Mouse (Mus musculus) heart, adult 11 months (tissue): ENCODE data around the gene Car10.

Experiments used
- DNase-seq: peaks from one replicate; pipeline ENCODE4 v3.0.0; 2022

Car10 gene

DNA sequence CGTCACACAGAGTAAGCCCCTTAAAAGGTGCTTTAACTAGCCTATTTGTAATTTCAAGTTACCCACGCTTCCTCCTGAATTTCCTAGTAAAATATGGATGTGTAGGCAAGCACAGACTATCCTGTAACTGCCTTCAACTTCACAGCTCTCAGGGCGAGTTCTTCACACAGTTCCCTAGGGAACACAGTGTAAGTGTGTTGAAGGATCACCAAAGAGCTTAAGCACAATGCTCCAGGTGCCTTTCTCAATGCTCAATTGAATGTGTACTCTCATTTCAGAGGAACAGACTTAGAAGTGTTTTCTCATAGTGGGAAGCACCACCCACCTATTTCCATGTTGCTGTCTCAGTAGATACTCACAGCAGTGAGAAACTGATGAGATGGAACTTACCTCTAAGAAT lies 492.8 kb downstream of the Car10 start:
- no peak for DNase-seq

- no peak for DNase-seq
Measured at GRCm38 (mm10) chr11:93594033-93594432, 496.2 kb downstream of the Car10 start.

DNA sequence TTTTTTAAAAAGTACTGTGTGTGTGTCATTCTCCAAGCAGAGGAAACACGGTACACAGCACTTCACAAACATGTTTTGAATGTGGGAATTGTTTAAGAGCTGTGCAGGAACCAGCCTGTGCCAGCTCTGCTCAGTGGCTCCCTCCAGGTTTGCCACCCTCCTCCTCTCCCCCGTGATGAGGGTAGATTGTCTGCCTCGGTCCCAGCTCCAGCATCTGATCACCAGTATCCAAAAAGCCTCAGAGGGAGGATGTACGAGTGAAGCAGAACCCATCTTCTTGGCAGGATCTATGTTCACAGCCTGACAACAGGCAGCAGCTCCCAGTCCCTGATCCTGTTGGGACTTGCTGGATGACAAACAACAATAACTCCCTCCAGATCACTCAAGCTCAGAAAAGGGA lies 500.3 kb downstream of the Car10 start:
- no peak for DNase-seq

DNA sequence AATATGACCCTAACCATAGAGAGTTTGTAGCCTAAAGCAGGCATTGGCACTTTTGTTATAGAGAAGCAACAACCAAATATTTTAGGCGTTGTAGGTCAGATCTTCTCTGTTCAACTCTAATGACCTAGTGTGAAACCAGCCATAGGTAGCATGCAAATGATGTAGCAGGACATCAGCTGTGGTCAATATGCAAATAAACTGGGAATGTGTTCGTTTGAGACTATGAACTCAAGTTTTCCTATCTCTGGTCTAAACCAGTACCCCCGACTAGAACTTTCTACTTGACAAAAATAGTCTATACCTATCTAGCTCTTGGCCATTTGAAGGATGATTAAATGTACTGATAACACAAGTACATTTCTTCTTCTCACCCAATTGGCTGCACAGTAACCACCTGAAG lies 501.9 kb downstream of the Car10 start:
- DNase-seq = no peak

DNA sequence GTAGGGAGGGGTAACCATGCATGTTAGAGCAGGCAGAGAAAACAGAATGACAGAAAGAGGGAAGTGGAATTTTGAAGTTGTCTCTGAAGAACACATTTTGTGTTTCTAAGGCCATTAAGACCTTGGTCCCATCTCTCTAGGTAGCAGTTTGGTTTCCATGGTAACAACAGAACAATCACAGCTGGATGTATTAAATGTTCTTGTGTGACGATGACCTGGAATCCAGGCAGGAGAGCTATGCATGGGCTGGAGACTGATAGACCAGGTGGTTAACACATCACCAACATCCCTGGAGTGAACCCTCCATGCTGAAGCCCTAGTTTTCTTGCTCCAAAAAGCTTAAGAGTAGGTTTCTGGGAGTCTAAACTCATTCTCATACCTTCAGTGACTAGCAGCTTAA lies 505.7 kb downstream of the Car10 start:
- DNase-seq = no peak

- no peak for DNase-seq
Measured at GRCm38 (mm10) chr11:93607111-93607510, 509.3 kb downstream of the Car10 start.

GRCm38 (mm10) chr11:93608716-93609115 lies 510.9 kb downstream of the Car10 start:
- no peak for DNase-seq

DNA sequence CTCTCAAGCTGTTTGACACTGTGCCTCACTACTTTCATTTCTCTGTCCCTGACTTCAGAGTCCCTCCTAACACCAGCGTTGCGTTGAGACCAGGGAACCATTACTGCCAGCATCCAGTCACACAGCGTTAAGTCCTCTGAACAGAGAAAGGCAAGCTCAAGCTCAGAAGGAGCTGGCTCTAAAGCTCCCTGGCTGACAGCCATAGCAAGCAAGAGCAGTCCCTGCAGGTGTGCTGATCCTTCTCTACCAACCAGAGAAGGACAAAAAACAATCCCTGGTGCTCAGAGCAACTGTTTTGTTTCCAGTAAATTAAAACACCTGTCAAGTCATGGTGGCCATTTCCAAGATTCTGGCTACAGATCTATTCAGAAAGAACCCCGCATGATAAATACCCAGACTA lies 514.2 kb downstream of the Car10 start:
- no peak for DNase-seq

DNA sequence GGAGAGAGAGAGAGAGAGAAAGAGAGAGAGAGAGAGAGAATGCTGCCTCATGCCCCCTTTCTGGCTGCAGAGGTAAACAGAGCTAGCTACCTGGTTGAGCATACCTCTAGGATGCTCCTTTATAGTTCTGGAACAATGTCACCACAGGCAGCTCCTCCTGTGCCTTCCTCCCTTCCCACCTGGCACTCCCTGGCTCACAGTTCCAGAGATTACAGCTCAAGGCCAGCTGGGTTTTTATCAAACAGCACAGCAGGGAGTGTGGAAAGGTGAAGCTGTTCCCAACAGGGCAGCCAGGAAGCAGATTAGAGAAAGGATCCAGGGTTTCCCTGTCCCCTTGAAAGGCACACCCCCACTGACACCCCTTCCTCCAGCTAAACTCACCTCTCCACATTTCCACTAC lies 517.0 kb downstream of the Car10 start:
- no peak for DNase-seq

- no peak for DNase-seq
Measured at GRCm38 (mm10) chr11:93623605-93624004, 525.8 kb downstream of the Car10 start.

GRCm38 (mm10) chr11:93639410-93639809 lies 541.6 kb downstream of the Car10 start:
- DNase-seq = no peak

DNA sequence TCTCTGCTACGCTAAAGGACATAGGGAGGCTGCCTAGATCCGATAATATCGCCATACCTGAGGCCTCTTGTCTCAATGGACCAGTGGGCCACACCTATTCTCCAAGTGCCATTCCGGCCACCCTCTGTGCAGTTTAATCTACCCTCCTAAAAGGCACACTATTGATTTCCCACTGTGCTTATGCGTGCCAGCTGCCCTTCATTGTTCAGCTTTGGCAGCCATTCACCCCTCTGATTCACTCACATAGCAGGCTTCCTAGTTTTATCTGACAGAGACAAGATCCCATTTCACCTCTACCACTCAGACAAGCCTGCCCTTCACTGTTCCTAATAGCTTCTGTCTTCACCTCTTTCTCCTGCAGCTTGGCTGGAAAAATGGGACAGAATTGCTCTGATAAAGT lies 543.1 kb downstream of the Car10 start:
- DNase-seq = no peak

DNA sequence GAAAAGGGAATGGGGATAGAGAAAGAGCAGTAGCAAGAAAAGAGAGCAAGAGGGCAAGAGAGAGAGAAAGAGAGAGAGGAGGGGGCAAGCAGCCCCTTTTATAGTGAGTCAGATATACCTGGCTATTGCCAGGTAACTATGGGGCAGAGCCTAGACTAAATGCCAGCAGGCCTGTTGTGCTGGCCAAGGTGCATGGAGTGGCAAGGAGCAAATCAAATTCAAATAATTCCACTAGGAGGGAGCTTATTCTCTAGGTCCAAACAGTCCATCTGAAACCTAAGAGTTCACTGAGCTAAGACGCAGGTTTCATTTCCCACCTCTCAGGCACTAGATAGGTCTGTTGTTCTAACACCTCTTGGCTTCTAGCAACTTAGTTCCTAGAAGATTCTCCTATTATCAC lies 544.5 kb downstream of the Car10 start:
- no peak for DNase-seq

DNA sequence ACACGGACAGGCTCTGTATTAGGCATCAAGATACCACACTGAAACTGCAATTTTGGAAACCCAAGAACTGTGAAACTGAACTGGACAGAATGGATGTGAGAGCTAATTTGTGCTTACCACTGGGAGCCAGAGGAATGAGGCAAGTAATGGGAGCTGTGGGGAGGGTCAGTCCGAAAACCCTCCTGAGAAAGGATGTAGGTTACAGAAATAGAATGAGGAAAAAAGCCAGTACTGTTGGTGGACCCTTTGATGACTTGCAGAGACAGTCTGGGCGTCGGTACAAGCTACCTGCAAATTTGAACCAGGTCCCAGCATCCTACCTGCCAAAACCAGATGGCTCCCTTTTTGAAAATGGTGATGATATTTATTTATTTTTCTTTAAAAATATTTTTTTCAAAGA lies 545.2 kb downstream of the Car10 start:
- no peak for DNase-seq

DNA sequence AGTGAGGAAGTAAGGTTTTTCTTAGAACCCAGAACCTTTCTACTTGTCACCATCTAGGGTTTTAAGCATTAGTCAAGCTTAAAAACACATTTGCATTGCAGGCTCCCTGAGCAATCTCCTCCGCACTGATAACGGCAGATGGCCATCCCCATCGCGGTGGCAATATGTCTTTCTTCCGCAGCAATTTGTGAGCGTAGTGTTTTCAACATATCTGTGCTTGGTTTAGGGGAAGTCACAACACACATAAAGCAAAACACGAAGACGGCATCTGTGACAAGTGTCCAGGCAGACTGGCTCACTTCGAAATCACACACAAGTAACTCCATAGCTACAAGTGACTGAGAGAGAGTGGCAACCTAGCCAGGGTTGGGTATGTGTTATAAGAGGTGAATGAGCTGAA lies 545.6 kb downstream of the Car10 start:
- no peak for DNase-seq

DNA sequence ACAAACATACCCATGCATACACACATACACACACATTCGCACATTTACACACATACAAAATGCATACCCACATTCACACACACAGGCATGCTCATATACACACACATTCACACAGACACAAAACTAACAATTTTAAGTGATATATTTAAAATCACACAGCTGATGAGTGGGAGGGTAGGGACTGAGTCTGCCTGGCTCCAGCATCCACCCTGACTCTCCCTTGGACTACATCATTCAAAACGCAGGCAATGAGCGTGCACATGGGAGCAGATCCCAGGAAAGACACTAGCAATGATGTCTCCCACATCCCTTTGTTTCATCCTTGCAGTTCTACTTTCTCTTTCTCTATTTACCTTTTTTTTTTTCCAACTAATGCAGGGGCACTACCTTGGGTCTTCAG lies 548.4 kb downstream of the Car10 start:
- DNase-seq = no peak
